Mouse (Mus musculus) right cerebral cortex, adult 2 months (tissue): Measurements from ENCODE around the gene Fpgt.

Experiments used
- DNase-seq, 2 experiments: peaks; one replicate each; pipeline ENCODE4 v3.0.0; 2021 to 2022; ENCODE audit warnings: low spot score in 2 of 2

The Fpgt gene

DNA sequence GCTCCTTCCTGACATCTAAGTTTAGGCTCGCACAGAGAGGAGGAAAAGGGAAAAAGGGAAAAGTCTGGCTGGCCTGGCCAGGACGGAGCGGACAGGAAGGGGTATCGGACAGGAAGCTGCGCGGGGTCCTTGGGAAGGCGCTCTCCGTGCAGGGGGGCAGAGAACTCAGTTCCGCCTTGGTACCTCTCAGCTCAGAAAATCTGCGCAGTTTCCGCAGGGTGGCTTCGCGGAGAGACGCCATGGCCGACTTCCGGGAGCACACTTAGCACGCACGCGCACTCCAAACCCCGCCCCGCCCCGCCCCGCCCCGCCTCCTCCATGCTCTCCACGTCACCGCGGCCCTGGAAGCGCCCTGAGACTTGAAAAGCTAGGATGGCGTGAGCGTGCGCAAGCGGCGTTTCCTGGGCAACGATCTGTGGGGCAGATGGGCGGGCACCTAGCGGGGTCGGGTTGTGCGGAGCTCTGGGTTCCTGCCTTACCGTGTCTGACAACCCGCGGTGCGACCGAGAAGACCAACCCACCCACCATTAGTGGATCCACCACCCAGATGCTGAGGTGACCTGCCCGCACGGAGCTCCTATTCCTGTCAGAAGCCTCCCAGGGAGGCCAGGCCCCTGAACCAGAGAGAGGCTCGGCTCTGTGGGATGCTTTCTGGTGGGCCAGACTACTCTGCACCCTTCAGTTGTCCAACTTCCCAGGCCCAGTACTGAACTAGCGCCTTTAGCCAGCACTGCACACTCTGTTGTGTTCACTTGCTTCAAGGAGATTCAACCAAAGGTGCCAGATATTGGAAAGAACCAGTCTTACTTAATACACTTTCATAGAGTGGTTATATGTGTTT is at the start of gene Fpgt, which contains the start of gene Lrriq3:
Gene Fpgt (minus strand): TSS at position 288 of the 841 bp plus-strand sequence.
Gene Lrriq3 (plus strand): TSS at position 319 of the 841 bp plus-strand sequence.
- peak; percentile 89 to 92 for DNase-seq

DNA sequence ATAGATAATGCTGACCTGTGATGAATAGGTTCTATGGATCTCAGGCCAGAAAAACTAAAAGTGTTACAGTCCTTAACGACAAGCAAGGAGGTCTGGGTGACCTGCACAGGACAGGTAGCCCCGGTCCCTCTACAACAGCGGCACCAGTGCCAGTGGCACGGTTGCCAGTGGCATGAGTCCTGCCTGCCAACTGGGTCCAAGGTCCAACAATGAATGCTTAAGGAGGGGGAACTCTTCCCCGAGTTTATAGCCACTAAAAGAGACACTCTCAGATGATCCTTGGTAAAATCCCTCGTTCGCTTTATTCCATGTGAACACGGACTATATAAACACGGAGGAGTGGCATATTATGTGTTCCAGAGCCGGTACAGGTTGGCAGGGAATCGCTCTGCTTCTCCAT is 47.8 kb upstream of the Fpgt start:
- no peak for DNase-seq

DNA sequence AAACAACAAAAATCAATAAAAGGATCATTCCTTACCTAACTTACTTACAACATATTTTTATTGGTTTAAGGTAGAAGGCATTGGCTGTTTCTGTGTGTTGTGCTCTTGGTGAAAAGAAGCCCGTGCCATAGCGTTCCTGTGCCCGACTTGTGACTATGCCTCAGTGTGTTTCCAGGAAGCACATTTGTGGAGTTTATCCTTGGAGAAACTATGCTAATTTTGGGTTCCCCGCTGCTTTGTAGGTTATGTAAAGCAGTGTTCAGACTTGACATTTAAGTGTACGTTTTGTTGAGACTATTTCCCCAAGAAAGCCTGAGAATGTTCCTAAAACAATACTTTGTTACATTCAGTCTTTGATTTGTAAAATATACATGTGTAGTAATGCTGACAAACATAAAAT is 44.5 kb upstream of the Fpgt start:
- DNase-seq: peak; percentile 9 to 12

DNA sequence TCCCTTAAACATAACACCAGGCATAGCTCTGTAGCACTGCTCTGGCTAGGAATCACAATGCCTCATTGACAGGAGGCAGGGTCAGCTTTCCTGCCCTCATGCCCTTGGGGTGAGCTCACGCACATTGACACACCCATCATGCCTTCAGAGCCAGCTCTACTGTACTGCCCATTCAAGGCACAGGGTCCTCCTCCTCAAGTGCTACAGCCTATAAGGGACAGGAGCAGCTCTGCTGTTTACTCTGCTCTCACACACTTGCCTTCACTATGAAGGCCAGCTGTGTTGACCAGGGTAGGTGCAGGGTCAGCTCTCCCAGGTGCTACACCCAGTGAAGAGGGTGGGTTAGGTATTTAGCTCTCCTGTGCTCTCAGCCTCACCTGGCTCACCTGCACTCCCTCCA is 12.8 kb upstream of the Fpgt start:
- no peak for DNase-seq

DNA sequence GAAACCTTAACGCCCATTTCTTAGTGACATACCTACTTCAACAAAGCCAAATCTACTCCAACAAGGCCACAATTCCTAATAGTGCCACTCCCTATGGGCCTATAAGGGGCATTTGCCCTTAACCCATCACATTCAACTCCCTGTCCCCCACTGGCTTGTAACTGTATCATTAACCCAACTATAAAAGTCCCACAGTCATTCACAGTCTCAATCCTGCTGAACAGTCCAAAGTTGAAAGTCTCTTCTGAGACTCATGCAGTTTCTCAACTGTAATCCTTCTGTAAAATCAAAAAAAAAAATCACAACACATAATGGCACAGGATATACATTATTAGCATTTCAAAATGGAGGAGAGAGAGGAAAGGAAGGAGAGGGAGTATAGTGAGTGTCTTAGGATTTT is 6.1 kb upstream of the Fpgt start:
- no peak for DNase-seq

DNA sequence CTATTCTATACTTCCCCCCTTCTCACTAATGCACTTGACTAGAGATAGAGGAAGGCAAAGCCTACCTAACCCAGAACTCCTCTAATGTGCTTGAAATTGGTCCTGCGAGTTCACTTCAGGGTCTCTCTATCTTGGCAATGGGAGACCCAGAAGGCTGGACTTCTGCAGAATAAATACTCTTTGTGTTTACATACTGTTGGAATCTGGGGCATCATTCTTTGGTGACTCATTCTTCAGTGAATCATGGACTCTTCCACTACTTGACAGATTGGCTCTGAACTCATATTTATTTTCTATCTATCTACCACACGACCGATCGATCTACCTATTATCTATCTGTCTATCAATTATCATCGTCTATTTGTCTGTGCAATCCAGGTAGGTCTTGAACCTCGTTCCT is 1.1 kb downstream of the Fpgt start:
- no peak for DNase-seq

DNA sequence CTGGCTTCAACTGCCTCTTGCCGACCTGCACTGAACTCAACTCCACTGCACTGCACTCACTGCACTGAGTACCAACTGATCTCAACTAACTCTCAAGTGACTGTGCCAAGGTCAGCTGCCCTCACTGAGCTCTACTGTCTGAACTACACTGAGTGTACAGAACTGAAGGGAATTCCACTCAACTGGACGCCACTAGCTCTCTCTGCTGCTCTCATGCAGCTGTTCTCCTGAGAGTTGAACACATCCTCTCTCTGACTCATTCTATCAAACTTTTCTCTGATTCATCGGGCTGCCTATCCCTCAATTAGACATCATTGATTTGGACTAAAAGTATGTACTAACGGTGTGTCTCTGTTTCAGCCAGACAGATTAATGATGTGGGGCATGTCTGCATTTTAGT is 15.3 kb downstream of the Fpgt start:
- no peak for DNase-seq

DNA sequence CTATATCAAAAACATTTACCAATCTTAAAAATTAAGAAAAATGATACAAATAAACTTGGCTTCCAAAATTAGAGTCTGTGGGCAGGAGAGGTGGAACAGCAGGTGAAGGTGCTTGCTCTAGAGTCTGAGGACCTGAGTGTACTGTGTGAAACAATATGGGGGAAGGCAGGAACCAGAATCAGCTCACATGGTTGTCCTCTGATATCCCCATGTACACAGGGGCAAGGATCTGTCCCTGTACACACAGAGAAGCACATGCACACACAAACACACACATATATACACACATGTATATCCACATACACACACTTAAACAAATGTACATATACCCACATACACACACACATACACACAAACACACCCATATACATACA is 33.8 kb downstream of the Fpgt start:
- no peak for DNase-seq

DNA sequence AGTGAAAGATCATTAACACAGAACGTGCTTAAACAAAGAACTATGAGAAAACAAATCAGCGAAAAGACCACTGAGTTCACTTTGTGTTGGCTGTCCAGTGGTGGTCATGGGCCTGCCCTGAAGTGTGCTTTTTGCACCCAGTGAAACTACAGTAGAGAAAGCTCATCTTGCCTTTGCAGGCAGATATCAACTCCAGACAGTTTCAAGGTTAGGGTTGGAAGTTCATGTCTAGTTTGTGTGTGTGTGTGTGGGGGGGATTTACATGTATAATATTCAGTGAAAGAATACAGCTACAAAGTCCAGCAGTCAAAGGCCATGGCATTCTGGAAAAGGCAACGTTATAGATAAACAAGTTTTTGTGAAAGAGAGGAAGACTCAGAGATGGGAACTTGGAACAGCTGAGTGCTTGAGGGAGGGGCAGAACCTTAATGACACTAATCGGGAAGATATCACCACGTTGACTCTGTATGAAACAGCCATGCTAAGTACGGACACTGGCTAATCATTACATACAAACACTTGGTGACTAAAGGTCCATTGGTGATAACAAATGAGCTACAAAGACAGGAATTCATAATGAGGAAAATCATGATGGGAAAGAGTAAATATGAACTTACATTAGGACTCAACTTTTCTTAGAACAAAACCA is 34.3 kb downstream of the Fpgt start:
- DNase-seq: no peak

DNA sequence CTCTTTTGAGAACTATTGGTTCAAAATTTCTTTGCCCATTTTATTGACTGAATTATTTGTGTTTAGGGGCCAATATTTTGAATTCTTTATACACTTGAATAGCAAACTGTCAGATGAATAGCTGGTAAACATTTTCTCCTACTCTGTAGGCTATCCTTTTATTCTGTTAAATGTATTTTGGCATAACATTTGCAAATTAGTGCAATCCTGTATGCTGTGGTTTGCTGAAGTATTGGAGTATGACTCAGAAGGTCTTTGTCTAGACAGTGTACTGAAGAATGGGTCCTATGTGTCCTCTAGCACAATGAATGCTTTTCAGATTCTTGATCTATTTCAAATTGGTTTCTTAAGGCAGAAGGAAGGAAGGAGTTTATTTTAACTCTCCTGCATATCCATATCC is 35.6 kb downstream of the Fpgt start:
- no peak for DNase-seq

DNA sequence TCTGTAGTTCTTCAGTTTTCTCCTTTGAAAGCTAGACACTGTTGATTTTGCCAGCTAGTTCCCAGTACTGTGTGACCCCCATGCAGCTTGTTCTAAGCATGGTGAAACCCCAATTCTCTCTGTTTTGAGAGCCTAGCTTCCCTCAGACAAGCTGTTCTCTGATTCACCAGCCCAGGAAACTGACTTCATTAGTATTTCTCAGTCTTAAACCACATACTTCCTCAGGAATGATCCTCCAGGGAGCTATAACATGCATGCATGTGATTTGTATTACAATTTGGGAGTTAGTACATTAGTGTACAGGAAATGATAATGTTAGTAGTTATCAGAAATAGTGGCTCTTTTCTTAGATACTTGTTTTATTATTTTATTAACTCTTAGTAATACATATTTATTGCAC is 36.6 kb downstream of the Fpgt start:
- DNase-seq: peak in 1 of 2 experiments; percentile 2

DNA sequence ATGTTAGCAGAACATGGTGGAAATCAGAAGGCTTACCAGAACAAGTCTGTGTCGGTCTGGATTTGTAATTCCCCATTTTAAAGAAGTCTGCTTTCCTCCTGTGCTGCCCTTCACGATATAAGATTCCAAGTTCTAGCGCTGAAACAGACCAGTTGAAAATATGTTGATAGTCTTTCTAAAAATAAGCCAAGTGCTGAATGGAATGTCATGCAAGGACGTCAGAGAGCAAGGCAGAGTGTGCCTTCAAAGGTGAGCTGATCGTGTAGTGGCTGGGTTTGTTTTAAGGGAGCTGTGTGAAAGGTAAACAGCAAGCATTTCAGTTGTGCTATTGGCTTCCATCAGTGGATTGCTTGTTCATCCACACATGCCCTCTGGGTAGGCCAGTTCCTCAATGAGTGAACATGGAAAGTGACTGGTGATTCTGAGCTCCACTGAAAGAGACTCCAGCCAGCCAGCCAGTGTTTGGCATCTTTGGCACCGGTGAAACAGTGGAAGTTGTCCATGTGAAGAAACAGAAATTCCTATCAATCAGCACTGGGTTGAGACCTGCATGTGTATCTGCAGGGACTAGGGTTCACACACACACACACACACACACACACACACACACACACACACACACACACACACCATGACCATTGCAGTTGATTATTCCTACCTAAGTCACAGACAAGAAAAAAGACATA is 37.8 kb downstream of the Fpgt start, which contains the start of gene Tnni3k:
Gene Tnni3k (minus strand): TSS at position 177 of the 686 bp plus-strand sequence.
- DNase-seq: no peak

DNA sequence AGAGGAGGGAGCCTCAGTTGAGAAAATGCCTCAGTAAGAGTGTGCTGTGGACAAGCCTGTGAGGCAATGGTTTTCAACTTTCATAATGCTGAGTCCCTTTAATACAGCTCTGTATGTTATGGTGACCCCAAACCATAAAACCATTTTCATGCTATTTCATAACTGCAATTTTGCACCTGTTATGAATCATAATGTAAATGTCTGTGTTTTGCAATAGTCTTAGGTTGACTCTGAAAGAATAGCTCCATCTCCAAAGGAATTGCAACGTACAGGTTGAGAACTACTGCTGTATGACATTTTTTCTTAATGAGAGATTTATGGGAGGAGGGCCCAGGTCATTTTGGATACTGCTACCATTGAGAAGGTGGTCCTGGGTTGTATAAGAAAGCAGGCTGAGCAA is 40.0 kb downstream of the Fpgt start:
- no peak for DNase-seq

DNA sequence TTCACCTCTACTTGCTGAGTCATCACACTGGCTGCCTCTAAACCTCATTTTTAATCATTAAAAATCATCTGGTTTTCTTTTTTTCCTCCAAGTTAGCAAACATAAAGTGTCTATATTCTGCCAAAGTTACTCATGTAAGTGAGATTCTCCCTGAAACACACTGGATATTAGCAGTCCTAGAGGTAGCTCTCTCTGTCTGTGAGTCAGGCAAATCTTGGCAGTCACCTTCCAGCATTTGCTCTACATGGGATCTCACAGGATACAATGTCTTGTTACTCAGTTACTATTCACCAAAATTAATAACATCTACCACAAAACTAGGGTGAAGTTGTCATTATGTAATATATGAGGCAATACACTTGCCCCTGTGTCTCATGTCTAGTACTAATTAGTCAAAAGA is 41.2 kb downstream of the Fpgt start:
- no peak for DNase-seq

DNA sequence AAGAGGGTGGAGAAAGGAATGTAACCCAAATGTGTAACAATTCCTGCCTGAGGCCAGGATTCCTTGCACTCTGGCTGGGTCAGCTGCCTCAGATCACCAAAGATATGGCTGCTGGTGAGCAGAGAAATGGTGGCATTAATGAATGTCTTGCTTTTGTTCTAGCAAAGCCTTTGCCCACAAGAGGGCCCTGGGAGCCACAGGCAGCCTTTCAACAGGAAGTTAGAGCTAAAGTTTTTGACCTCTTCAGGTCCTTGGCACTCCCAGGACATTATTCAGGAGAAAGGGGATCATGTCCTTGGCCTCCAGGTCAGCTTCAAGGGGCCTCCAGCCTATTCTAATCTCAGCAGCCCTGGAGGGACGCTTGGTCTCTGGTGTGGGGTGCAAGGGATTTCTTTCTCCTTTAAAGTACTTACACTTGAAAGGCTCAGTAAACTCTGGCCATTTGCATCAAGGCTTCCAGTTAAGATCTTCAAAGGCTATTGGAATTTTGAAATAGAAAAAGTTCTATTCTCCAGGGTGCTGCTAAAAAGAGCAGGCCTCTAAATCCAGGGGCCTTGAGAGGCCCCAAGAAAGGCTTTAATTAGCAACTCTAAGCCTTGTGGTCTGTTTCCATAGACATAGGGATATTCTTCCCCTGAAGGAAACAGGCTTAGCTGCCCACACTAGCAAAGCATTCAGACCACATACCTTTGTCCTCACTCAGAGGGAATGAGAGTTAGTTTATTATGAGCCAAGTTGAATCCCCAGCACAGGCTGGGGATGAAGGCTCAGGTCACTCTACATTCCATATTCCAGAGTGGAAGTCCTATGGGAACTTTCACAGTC is 54.0 kb downstream of the Fpgt start:
- no peak for DNase-seq
